Mouse (Mus musculus): Measurements from ENCODE around the gene Gm5269. TPM values are rescaled to one million over a fixed set of nuclear protein-coding genes. Genes with fewer than 3 reads are reported as not detected.

The Gm5269 gene
- total and polyA plus RNA-seq, 3 experiments, result not detected

GRCm38 (mm10) chr1:45875640-45876039, 14.4 kb downstream of the Gm5269 start:
- Histone ChIP-seq H3K4me1 (ENCODE audit: insufficient read depth, low read depth, low read length) (peaks cover 47% of the 10 kb centered on the region), H3K36me3 (replicated peaks) (no peaks in the 10 kb centered on the region), H3K9me3 (replicated peaks) (no peaks in the 10 kb centered on the region), H3K4me3 (ENCODE audit: low read depth, low read length) (no peak overlapping the region), H3K27me3 (ENCODE audit: insufficient read depth, low read length) (no peaks in the 10 kb centered on the region)
- 0 out of 2 replicates have a peak, but pooled peaks have one; percentile 19 for TF ChIP-seq TAL1 (conservative IDR thresholded peaks at IDR 0.05; ENCODE audit: low read depth, low read length)
- TF ChIP-seq GATA2 (IDR thresholded peaks at IDR 0.05; ENCODE audit: borderline replicate concordance, low read depth, low read length), result no peak
- no peak for TF ChIP-seq GATA1 (IDR thresholded peaks at IDR 0.05; ENCODE audit: borderline replicate concordance, low read length)
- DNase-seq (ENCODE audit: low spot score) (no peak), ATAC-seq (ENCODE audit: extremely low read depth, insufficient number of reproducible peaks, low FRiP score, poor library complexity, severe bottlenecking) (peak; percentile 22; the same call in 1 of the 2 replicates)

DNA sequence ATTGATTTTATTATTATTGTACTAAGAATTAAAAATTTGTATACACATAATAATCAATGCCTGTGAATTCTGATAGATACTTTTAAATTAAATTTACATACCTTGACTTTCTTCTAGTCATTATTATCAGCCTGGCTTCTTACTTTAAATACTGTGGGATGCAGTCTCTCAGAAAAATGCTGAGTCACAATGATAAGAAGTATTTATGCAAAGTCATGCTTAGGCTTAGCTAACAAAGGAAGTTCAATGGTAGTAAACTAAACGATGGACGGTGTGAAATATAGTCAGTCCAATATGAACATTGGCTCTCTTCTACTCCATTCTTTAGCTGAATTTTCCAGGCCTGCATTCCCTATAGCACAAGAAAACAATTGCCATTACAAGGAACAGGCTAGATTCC, 16.8 kb downstream of the Gm5269 start:
- Histone ChIP-seq H3K4me3 (ENCODE audit: low read depth, low read length) (no peak overlapping the region), H3K36me3 (replicated peaks) (no peaks in the 10 kb centered on the region), H3K27me3 (ENCODE audit: insufficient read depth, low read length) (no peaks in the 10 kb centered on the region), H3K4me1 (ENCODE audit: insufficient read depth, low read depth, low read length) (peaks cover 53% of the 10 kb centered on the region), H3K9me3 (replicated peaks) (no peaks in the 10 kb centered on the region)
- DNase-seq (ENCODE audit: low spot score), result no peak
- TF ChIP-seq TAL1 (conservative IDR thresholded peaks at IDR 0.05; ENCODE audit: low read depth, low read length) (no peak), POLR2AphosphoS5 (IDR thresholded peaks at IDR 0.05; ENCODE audit: insufficient replicate concordance, low read depth, low read length) (no peak), GATA1 (IDR thresholded peaks at IDR 0.05; ENCODE audit: borderline replicate concordance, low read length) (no peak), CTCF (IDR thresholded peaks at IDR 0.05; ENCODE audit: low read depth, low read length) (no peak), GATA2 (IDR thresholded peaks at IDR 0.05; ENCODE audit: borderline replicate concordance, low read depth, low read length) (no peak)
- ATAC-seq (ENCODE audit: extremely low read depth, insufficient number of reproducible peaks, low FRiP score, poor library complexity, severe bottlenecking), result peak; percentile 81

DNA sequence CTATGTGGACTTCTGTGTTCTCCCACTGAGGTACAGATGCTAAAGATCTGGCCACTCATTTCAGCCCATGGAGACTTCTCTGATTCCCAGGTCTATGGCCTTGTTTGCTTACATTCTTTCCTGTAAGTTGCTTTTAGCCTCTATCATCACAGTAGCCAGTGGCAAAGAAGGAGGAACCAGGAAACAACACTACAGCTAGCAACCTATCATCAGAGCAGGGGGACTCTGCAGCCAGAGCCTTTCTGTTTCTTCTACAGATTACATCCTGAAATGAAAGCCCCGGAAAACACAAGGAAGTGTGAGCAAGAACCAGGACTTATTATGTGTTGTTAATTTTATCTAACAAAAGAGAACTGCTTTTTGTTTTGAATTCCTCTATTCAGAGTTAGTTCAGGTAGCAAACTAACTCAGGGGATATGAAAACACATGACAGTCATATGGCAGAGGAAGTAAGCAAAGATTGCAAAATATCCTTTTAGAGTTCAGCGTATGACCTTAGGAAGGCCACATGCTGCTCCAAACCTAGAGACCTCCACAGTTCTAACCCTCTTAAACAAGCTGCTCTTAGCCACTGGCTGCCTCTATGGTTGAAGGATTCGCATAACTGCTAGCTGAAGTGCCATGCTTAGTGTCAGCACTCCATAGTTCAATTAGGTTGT, 21.5 kb downstream of the Gm5269 start:
- DNase-seq (ENCODE audit: low spot score) (no peak), ATAC-seq (ENCODE audit: extremely low read depth, insufficient number of reproducible peaks, low FRiP score, poor library complexity, severe bottlenecking) (no peak)
- TF ChIP-seq GATA1 (IDR thresholded peaks at IDR 0.05; ENCODE audit: borderline replicate concordance, low read length) (no peak), TAL1 (conservative IDR thresholded peaks at IDR 0.05; ENCODE audit: low read depth, low read length) (no peak), GATA2 (IDR thresholded peaks at IDR 0.05; ENCODE audit: borderline replicate concordance, low read depth, low read length) (no peak), CTCF (IDR thresholded peaks at IDR 0.05; ENCODE audit: low read depth, low read length) (no peak), POLR2AphosphoS5 (IDR thresholded peaks at IDR 0.05; ENCODE audit: insufficient replicate concordance, low read depth, low read length) (no peak)
- Histone ChIP-seq H3K36me3 (replicated peaks) (no peaks in the 10 kb centered on the region), H3K4me1 (ENCODE audit: insufficient read depth, low read depth, low read length) (peaks cover 33% of the 10 kb centered on the region), H3K9me3 (replicated peaks) (peaks cover 1% of the 10 kb centered on the region; the same call in 1 of the 2 replicates), H3K4me3 (ENCODE audit: low read depth, low read length) (no peak overlapping the region), H3K27me3 (ENCODE audit: insufficient read depth, low read length) (no peaks in the 10 kb centered on the region)

GRCm38 (mm10) chr1:45868050-45868449, 22.0 kb downstream of the Gm5269 start:
- no peak for DNase-seq (ENCODE audit: low spot score)
- Histone ChIP-seq H3K4me3 (ENCODE audit: low read depth, low read length) (no peak overlapping the region), H3K36me3 (replicated peaks) (no peaks in the 10 kb centered on the region), H3K9me3 (replicated peaks) (peaks cover 4% of the 10 kb centered on the region), H3K27me3 (ENCODE audit: insufficient read depth, low read length) (no peaks in the 10 kb centered on the region), H3K4me1 (ENCODE audit: insufficient read depth, low read depth, low read length) (peaks cover 29% of the 10 kb centered on the region)
- TF ChIP-seq TAL1 (conservative IDR thresholded peaks at IDR 0.05; ENCODE audit: low read depth, low read length), result no peak
- no peak for TF ChIP-seq GATA2 (IDR thresholded peaks at IDR 0.05; ENCODE audit: borderline replicate concordance, low read depth, low read length)
- no peak for TF ChIP-seq POLR2AphosphoS5 (IDR thresholded peaks at IDR 0.05; ENCODE audit: insufficient replicate concordance, low read depth, low read length)
- TF ChIP-seq GATA1 (IDR thresholded peaks at IDR 0.05; ENCODE audit: borderline replicate concordance, low read length), result no peak
- no peak for TF ChIP-seq CTCF (IDR thresholded peaks at IDR 0.05; ENCODE audit: low read depth, low read length)
- no peak for ATAC-seq (ENCODE audit: extremely low read depth, insufficient number of reproducible peaks, low FRiP score, poor library complexity, severe bottlenecking)

DNA sequence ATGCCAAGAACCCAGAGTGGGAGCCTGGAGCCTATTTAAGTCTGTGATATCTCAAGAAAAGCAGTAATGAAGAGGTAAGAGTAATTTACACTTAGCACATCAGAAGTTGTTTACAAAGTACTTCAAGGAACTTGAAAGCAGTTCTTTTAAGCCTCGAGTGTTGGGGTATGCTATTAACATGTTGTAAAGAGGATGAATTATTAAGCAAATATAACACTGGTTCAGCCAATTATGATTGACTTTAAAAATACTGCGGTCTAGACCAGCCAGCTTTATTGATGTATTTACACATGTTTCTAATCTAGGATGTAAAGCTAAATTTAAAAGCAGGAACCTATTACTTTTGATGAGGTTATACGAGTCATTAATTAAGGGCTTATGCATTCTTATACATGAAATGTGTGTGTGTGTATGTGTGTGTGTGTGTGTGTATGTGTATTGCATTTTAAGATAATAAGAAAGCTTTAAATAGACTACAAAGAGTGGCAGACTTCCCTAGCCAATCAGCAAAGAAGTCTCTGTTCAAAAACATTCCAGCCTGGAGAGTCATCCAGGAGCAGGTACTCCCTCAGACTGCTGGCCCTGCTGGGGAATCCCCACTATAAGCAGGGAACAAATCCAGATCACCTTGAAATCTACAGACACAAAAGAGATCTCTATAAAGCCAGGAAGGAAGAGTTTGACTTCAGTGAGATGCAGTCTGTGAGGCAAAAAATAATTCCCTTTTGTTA, 23.6 kb downstream of the Gm5269 start:
- Histone ChIP-seq H3K4me3 (ENCODE audit: low read depth, low read length) (no peak overlapping the region), H3K27me3 (ENCODE audit: insufficient read depth, low read length) (no peaks in the 10 kb centered on the region), H3K36me3 (replicated peaks) (no peaks in the 10 kb centered on the region), H3K9me3 (replicated peaks) (peaks cover 6% of the 10 kb centered on the region), H3K4me1 (ENCODE audit: insufficient read depth, low read depth, low read length) (peaks cover 19% of the 10 kb centered on the region)
- no peak for TF ChIP-seq TAL1 (conservative IDR thresholded peaks at IDR 0.05; ENCODE audit: low read depth, low read length)
- no peak for TF ChIP-seq CTCF (IDR thresholded peaks at IDR 0.05; ENCODE audit: low read depth, low read length)
- TF ChIP-seq GATA2 (IDR thresholded peaks at IDR 0.05; ENCODE audit: borderline replicate concordance, low read depth, low read length), result no peak
- TF ChIP-seq GATA1 (IDR thresholded peaks at IDR 0.05; ENCODE audit: borderline replicate concordance, low read length), result no peak
- TF ChIP-seq POLR2AphosphoS5 (IDR thresholded peaks at IDR 0.05; ENCODE audit: insufficient replicate concordance, low read depth, low read length), result no peak
- ATAC-seq (ENCODE audit: extremely low read depth, insufficient number of reproducible peaks, low FRiP score, poor library complexity, severe bottlenecking) (no peak), DNase-seq (ENCODE audit: low spot score) (no peak)

DNA sequence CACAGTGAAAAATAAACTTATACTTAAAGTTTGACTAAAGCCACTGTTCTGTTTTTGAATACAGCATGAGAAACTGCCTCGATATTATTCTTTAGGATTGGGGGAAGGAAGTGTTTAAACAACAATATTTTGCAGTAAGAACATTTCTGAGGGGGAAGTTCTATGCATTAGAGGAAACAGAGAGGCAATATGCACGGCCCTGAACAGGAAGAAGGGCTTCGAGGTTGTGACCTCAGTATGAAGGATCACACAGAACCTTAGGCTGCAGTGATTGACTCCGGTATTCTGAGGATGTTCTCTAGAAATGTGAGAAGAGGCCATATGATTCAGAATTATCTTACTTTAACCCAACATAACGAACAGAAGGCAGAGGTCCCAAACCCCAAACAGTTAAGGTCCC, 24.3 kb downstream of the Gm5269 start:
- H3K27me3 ChIP-seq (ENCODE audit: insufficient read depth, low read length), result no peaks in the 10 kb centered on the region
- ATAC-seq (ENCODE audit: extremely low read depth, insufficient number of reproducible peaks, low FRiP score, poor library complexity, severe bottlenecking) (no peak), DNase-seq (ENCODE audit: low spot score) (no peak)
- no peaks in the 10 kb centered on the region for H3K36me3 ChIP-seq (replicated peaks)
- peaks cover 16% of the 10 kb centered on the region for H3K4me1 ChIP-seq (ENCODE audit: insufficient read depth, low read depth, low read length)
- H3K9me3 ChIP-seq (replicated peaks), result peaks cover 6% of the 10 kb centered on the region
- TF ChIP-seq TAL1 (conservative IDR thresholded peaks at IDR 0.05; ENCODE audit: low read depth, low read length) (no peak), GATA2 (IDR thresholded peaks at IDR 0.05; ENCODE audit: borderline replicate concordance, low read depth, low read length) (no peak), GATA1 (IDR thresholded peaks at IDR 0.05; ENCODE audit: borderline replicate concordance, low read length) (no peak), CTCF (IDR thresholded peaks at IDR 0.05; ENCODE audit: low read depth, low read length) (no peak), POLR2AphosphoS5 (IDR thresholded peaks at IDR 0.05; ENCODE audit: insufficient replicate concordance, low read depth, low read length) (no peak)
- no peak overlapping the region for H3K4me3 ChIP-seq (ENCODE audit: low read depth, low read length)

Measured in G1E (cell line).